Mouse (Mus musculus): ENCODE measurements around the gene Pstpip1. TPM values are rescaled to one million over a fixed set of nuclear protein-coding genes. Genes with fewer than 3 reads are reported as not detected.

Gene Pstpip1
- polyA plus RNA-seq, 1 experiment from 2014 or later: 0.75 TPM

- ATAC-seq (ENCODE audit: low FRiP score, low read depth): no peak
- Histone ChIP-seq H3K4me2 (replicated peaks) (no peak overlapping the region), H3K27me3 (no peaks in the 10 kb centered on the region), H3K9ac (replicated peaks) (no peak overlapping the region), H3K4me3 (no peak overlapping the region), H3K36me3 (peaks cover 95% of the 10 kb centered on the region), H3K4me1 (no peaks in the 10 kb centered on the region; the same call in 1 of the 2 replicates), H3K9me3 (no peaks in the 10 kb centered on the region), H3K27ac (replicated peaks) (no peak overlapping the region)
- 87% methylated on average over 10 of the region's 10 CpGs for WGBS
Observed at GRCm38 (mm10) chr9:56131813-56132525, 42.2 kb downstream of the Pstpip1 start.

GRCm38 (mm10) chr9:56133970-56134369 lies 44.2 kb downstream of the Pstpip1 start:
- no peak overlapping the region for H3K4me3 ChIP-seq
- no peaks in the 10 kb centered on the region; the same call in 1 of the 2 replicates for H3K4me1 ChIP-seq
- no peak overlapping the region for H3K27ac ChIP-seq (replicated peaks)
- no peak for ATAC-seq (ENCODE audit: low FRiP score, low read depth)
- H3K9ac ChIP-seq (replicated peaks): no peak overlapping the region
- no peak overlapping the region for H3K4me2 ChIP-seq (replicated peaks)
- 90% methylated on average over 5 of the region's 5 CpGs for WGBS
- H3K9me3 ChIP-seq: no peaks in the 10 kb centered on the region
- no peaks in the 10 kb centered on the region for H3K27me3 ChIP-seq
- peaks cover 90% of the 10 kb centered on the region for H3K36me3 ChIP-seq

- Histone ChIP-seq H3K9me3 (no peaks in the 10 kb centered on the region), H3K36me3 (peaks cover 87% of the 10 kb centered on the region), H3K27me3 (no peaks in the 10 kb centered on the region), H3K9ac (replicated peaks) (no peak overlapping the region), H3K27ac (replicated peaks) (no peak overlapping the region), H3K4me2 (replicated peaks) (no peak overlapping the region), H3K4me1 (no peaks in the 10 kb centered on the region; the same call in 1 of the 2 replicates), H3K4me3 (no peak overlapping the region)
- ATAC-seq (ENCODE audit: low FRiP score, low read depth): no peak
- 95% methylated on average over 4 of the region's 4 CpGs for WGBS
Observed at GRCm38 (mm10) chr9:56134614-56135013, 44.9 kb downstream of the Pstpip1 start.

- no peak overlapping the region for H3K27ac ChIP-seq (replicated peaks)
- no peak overlapping the region for H3K4me2 ChIP-seq (replicated peaks)
- no peaks in the 10 kb centered on the region for H3K9me3 ChIP-seq
- H3K36me3 ChIP-seq: peaks cover 85% of the 10 kb centered on the region
- 90% methylated on average over 4 of the region's 4 CpGs for WGBS
- H3K4me1 ChIP-seq: no peaks in the 10 kb centered on the region; the same call in 1 of the 2 replicates
- H3K9ac ChIP-seq (replicated peaks): no peak overlapping the region
- ATAC-seq (ENCODE audit: low FRiP score, low read depth): no peak
- no peaks in the 10 kb centered on the region for H3K27me3 ChIP-seq
- H3K4me3 ChIP-seq: no peak overlapping the region
Observed at GRCm38 (mm10) chr9:56135590-56136197, 45.9 kb downstream of the Pstpip1 start.

- no peaks in the 10 kb centered on the region for H3K9me3 ChIP-seq
- no peak overlapping the region for H3K4me3 ChIP-seq
- H3K36me3 ChIP-seq: peaks cover 80% of the 10 kb centered on the region
- 90% methylated on average over 9 of the region's 9 CpGs for WGBS
- no peak overlapping the region for H3K27ac ChIP-seq (replicated peaks)
- H3K4me2 ChIP-seq (replicated peaks): no peak overlapping the region
- no peak overlapping the region for H3K9ac ChIP-seq (replicated peaks)
- H3K4me1 ChIP-seq: no peaks in the 10 kb centered on the region
- ATAC-seq (ENCODE audit: low FRiP score, low read depth): no peak
- no peaks in the 10 kb centered on the region for H3K27me3 ChIP-seq
Observed at GRCm38 (mm10) chr9:56141776-56142175, 52.0 kb downstream of the Pstpip1 start.

- no peak for ATAC-seq (ENCODE audit: low FRiP score, low read depth)
- no peak overlapping the region for H3K9ac ChIP-seq (replicated peaks)
- no peaks in the 10 kb centered on the region for H3K4me1 ChIP-seq
- H3K4me2 ChIP-seq (replicated peaks): no peak overlapping the region
- no peaks in the 10 kb centered on the region for H3K27me3 ChIP-seq
- no peaks in the 10 kb centered on the region for H3K9me3 ChIP-seq
- 95% methylated on average over 7 of the region's 7 CpGs for WGBS
- no peak overlapping the region for H3K27ac ChIP-seq (replicated peaks)
- no peak overlapping the region for H3K4me3 ChIP-seq
- H3K36me3 ChIP-seq: peaks cover 72% of the 10 kb centered on the region
Observed at GRCm38 (mm10) chr9:56144366-56145003, 54.7 kb downstream of the Pstpip1 start.

GRCm38 (mm10) chr9:56146326-56146923 lies 56.7 kb downstream of the Pstpip1 start:
- no peaks in the 10 kb centered on the region for H3K9me3 ChIP-seq
- 93% methylated on average over 16 of the region's 16 CpGs for WGBS
- no peaks in the 10 kb centered on the region for H3K4me1 ChIP-seq
- H3K9ac ChIP-seq (replicated peaks): no peak overlapping the region
- H3K4me3 ChIP-seq: no peak overlapping the region
- ATAC-seq (ENCODE audit: low FRiP score, low read depth): no peak
- no peaks in the 10 kb centered on the region for H3K27me3 ChIP-seq
- H3K36me3 ChIP-seq: peaks cover 64% of the 10 kb centered on the region
- H3K27ac ChIP-seq (replicated peaks): no peak overlapping the region
- no peak overlapping the region for H3K4me2 ChIP-seq (replicated peaks)

- no peak overlapping the region for H3K4me3 ChIP-seq
- H3K27me3 ChIP-seq: no peaks in the 10 kb centered on the region
- H3K27ac ChIP-seq (replicated peaks): no peak overlapping the region
- H3K9ac ChIP-seq (replicated peaks): no peak overlapping the region
- H3K9me3 ChIP-seq: no peaks in the 10 kb centered on the region
- peaks cover 14% of the 10 kb centered on the region for H3K36me3 ChIP-seq
- H3K4me2 ChIP-seq (replicated peaks): no peak overlapping the region
- WGBS: 61% methylated on average over 7 of the region's 7 CpGs
- no peak for ATAC-seq (ENCODE audit: low FRiP score, low read depth)
- peaks cover 5% of the 10 kb centered on the region; the same call in 1 of the 2 replicates for H3K4me1 ChIP-seq
Observed at GRCm38 (mm10) chr9:56151745-56152481, 62.2 kb downstream of the Pstpip1 start.

- Histone ChIP-seq H3K4me3 (no peak overlapping the region), H3K9me3 (no peaks in the 10 kb centered on the region), H3K4me1 (peaks cover 5% of the 10 kb centered on the region; the same call in 1 of the 2 replicates), H3K36me3 (peaks cover 8% of the 10 kb centered on the region; the same call in 1 of the 2 replicates), H3K4me2 (replicated peaks) (no peak overlapping the region), H3K27me3 (no peaks in the 10 kb centered on the region), H3K27ac (replicated peaks) (no peak overlapping the region), H3K9ac (replicated peaks) (no peak overlapping the region)
- WGBS: 81% methylated on average over 4 of the region's 4 CpGs
- no peak for ATAC-seq (ENCODE audit: low FRiP score, low read depth)
Observed at GRCm38 (mm10) chr9:56152482-56153007, 62.8 kb downstream of the Pstpip1 start.

GRCm38 (mm10) chr9:56154572-56154971 lies 64.8 kb downstream of the Pstpip1 start:
- H3K36me3 ChIP-seq: peaks cover 7% of the 10 kb centered on the region; the same call in 1 of the 2 replicates
- H3K27me3 ChIP-seq: no peaks in the 10 kb centered on the region
- H3K9me3 ChIP-seq: no peaks in the 10 kb centered on the region
- H3K27ac ChIP-seq (replicated peaks): no peak overlapping the region
- 98% methylated on average over 5 of the region's 5 CpGs for WGBS
- no peak overlapping the region for H3K4me3 ChIP-seq
- no peak overlapping the region for H3K9ac ChIP-seq (replicated peaks)
- H3K4me2 ChIP-seq (replicated peaks): no peak overlapping the region
- no peak for ATAC-seq (ENCODE audit: low FRiP score, low read depth)
- peaks cover 19% of the 10 kb centered on the region for H3K4me1 ChIP-seq

- Histone ChIP-seq H3K27ac (replicated peaks) (no peak overlapping the region), H3K4me3 (no peak overlapping the region), H3K9ac (replicated peaks) (no peak overlapping the region), H3K4me1 (peaks cover 29% of the 10 kb centered on the region), H3K27me3 (no peaks in the 10 kb centered on the region), H3K4me2 (replicated peaks) (peak overlapping the region; percentile 31), H3K9me3 (no peaks in the 10 kb centered on the region), H3K36me3 (no peaks in the 10 kb centered on the region)
- WGBS: 81% methylated on average over 2 of the region's 2 CpGs
- ATAC-seq (ENCODE audit: low FRiP score, low read depth): no peak
Observed at GRCm38 (mm10) chr9:56158077-56158476, 68.3 kb downstream of the Pstpip1 start.
